Mouse (Mus musculus) G1E (cell line): ENCODE measurements around the gene Sympk. TPM values are rescaled to one million over a fixed set of nuclear protein-coding genes. Genes with fewer than 3 reads are reported as not detected.

Source experiments
- ATAC-seq: 2 replicates; pipeline ENCODE4 v1.8.0; 2016; ENCODE audit warnings: mild to moderate bottlenecking; ENCODE audit not compliant: insufficient number of reproducible peaks, poor library complexity, low FRiP score, severe bottlenecking; ENCODE audit errors: extremely low read depth
- DNase-seq: peaks from one replicate; pipeline ENCODE4 v3.0.0; 2012; ENCODE audit warnings: low spot score
- H3K27me3 ChIP-seq: 2 replicates; pipeline ENCODE4 v1.6.1; 2012; ENCODE audit warnings: mild to moderate bottlenecking, low read length, inconsistent platforms; ENCODE audit not compliant: insufficient read depth
- H3K36me3 ChIP-seq: replicated peaks from 2 replicates; pipeline ENCODE3; 2012; ENCODE audit warnings: mild to moderate bottlenecking, inconsistent platforms
- H3K4me1 ChIP-seq: 2 replicates; pipeline ENCODE4 v1.6.1; 2012; ENCODE audit warnings: low read depth, low read length, inconsistent platforms, mixed read lengths; ENCODE audit not compliant: insufficient read depth
- H3K4me3 ChIP-seq: 2 replicates; pipeline ENCODE4 v1.5.1; 2012; ENCODE audit warnings: low read depth, mild to moderate bottlenecking, inconsistent platforms, low read length, moderate library complexity, mixed read lengths
- H3K9me3 ChIP-seq: replicated peaks from 2 replicates; pipeline ENCODE4 v1.6.1; 2012; ENCODE audit warnings: inconsistent platforms
- CTCF ChIP-seq: IDR thresholded peaks from 2 replicates; pipeline ENCODE4 v1.5.1; 2012; ENCODE audit warnings: low read depth, low read length, inconsistent platforms, mixed read lengths
- GATA1 ChIP-seq: IDR thresholded peaks from 2 replicates; pipeline ENCODE4 v1.6.1; 2012; ENCODE audit warnings: borderline replicate concordance, low read length, inconsistent platforms, mixed read lengths
- GATA2 ChIP-seq: IDR thresholded peaks from 2 replicates; pipeline ENCODE4 v1.6.1; 2012; ENCODE audit warnings: low read depth, low read length, inconsistent platforms, borderline replicate concordance
- POLR2AphosphoS5 ChIP-seq: IDR thresholded peaks from 2 replicates; pipeline ENCODE4 v1.6.1; 2012; ENCODE audit warnings: low read depth, low read length, inconsistent platforms; ENCODE audit not compliant: insufficient replicate concordance
- TAL1 ChIP-seq: conservative IDR thresholded peaks from 2 replicates; pipeline ENCODE4 v1.6.1; 2012; ENCODE audit warnings: low read depth, low read length, inconsistent platforms, mixed read lengths
- polyA plus RNA-seq: library from polyadenylated mRNA; stranded (reverse); fragments of >175 nt; gene quantifications from 2 replicates; pipeline ENCODE4 v1.2.3, GENCODE M21; 2012
- total RNA-seq, 2 experiments: library from RNA; stranded (forward) in 1 of 2; stranded (reverse) in 1 of 2; fragments of 200-1000 nt in 1 of 2; fragments of >200 nt in 1 of 2; fragmentation: Nextera tagmentation in 1 of 2; gene quantifications; 2 replicates each; pipeline ENCODE4 v1.2.3; 2014 to 2017

The Sympk gene
- total and polyA plus RNA-seq, 3 experiments: 48.1 to 257 (median 149) TPM

DNA sequence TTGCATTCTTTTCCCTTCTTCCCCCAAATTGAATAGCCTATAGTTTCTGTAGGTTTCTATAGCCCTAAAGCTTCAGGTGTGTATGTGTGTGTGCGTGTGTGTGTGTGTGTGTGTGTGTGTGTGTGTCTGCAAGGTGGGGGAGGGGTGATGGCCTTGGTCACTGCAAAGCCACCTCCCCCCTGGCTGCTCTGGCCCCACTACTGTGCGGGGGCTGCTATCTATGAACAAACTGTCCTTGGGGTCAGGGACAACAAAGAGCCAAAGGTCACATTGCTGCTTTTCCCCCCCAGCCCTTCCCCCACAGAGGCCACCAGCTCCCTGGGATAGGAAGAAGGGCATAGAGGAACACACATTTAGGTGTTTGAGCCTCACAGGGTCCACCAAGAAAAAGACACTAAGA lies 11.3 kb upstream of the Sympk start:
- Histone ChIP-seq H3K4me3 (no peak overlapping the region), H3K36me3 (peaks cover 11% of the 10 kb centered on the region), H3K27me3 (peaks cover 16% of the 10 kb centered on the region), H3K9me3 (no peaks in the 10 kb centered on the region), H3K4me1 (peaks cover 28% of the 10 kb centered on the region)
- no peak for TF ChIP-seq POLR2AphosphoS5
- TF ChIP-seq GATA2: no peak
- TF ChIP-seq CTCF: no peak
- TF ChIP-seq GATA1: no peak
- TF ChIP-seq TAL1: no peak
- no peak for DNase-seq
- ATAC-seq: no peak

GRCm38 (mm10) chr7:19014452-19014851 lies 9.7 kb upstream of the Sympk start:
- no peak overlapping the region for H3K4me3 ChIP-seq
- H3K4me1 ChIP-seq: peaks cover 28% of the 10 kb centered on the region
- no peak for DNase-seq
- TF ChIP-seq CTCF: no peak
- TF ChIP-seq POLR2AphosphoS5: no peak
- TF ChIP-seq GATA1: no peak
- TF ChIP-seq TAL1: no peak
- no peak for TF ChIP-seq GATA2
- peaks cover 17% of the 10 kb centered on the region for H3K27me3 ChIP-seq
- no peak for ATAC-seq
- peaks cover 2% of the 10 kb centered on the region for H3K36me3 ChIP-seq
- no peaks in the 10 kb centered on the region for H3K9me3 ChIP-seq

DNA sequence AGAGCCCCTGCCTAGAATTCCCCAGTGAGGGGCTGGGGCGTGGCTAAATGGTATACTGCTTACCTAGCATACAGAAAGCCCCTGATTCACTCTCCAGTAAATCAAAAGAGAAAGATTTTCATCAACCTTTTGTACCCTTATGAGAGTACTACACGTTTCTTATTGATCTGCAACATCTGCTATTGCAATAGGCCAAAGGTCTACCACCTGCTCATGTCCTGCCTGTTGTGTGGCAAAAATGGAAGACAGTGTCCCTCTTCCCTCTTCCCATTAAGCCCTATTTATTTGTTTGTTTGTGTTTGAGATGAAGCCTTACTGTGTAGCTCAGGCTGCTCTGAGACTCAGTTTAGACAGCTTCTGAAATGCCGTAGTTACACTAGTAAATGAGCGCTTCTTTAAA lies 8.1 kb upstream of the Sympk start:
- TF ChIP-seq TAL1 (no peak), GATA2 (no peak), POLR2AphosphoS5 (no peak), GATA1 (no peak), CTCF (no peak)
- DNase-seq: no peak
- Histone ChIP-seq H3K4me1 (peaks cover 28% of the 10 kb centered on the region), H3K36me3 (no peaks in the 10 kb centered on the region), H3K9me3 (no peaks in the 10 kb centered on the region), H3K27me3 (peaks cover 32% of the 10 kb centered on the region), H3K4me3 (no peak overlapping the region)
- no peak for ATAC-seq

- Histone ChIP-seq H3K36me3 (no peaks in the 10 kb centered on the region), H3K4me1 (peaks cover 14% of the 10 kb centered on the region), H3K27me3 (peaks cover 49% of the 10 kb centered on the region), H3K4me3 (no peak overlapping the region), H3K9me3 (no peaks in the 10 kb centered on the region)
- TF ChIP-seq TAL1 (no peak), GATA1 (no peak), POLR2AphosphoS5 (no peak), CTCF (no peak), GATA2 (no peak)
- DNase-seq: no peak
- ATAC-seq: no peak
Observed at GRCm38 (mm10) chr7:19017909-19018308, 6.3 kb upstream of the Sympk start.

GRCm38 (mm10) chr7:19021048-19021447 lies 3.1 kb upstream of the Sympk start:
- H3K4me1 ChIP-seq: peaks cover 27% of the 10 kb centered on the region
- TF ChIP-seq CTCF (no peak), GATA2 (no peak), GATA1 (no peak), TAL1 (no peak), POLR2AphosphoS5 (no peak)
- no peaks in the 10 kb centered on the region for H3K9me3 ChIP-seq
- ATAC-seq (no peak), DNase-seq (no peak)
- H3K36me3 ChIP-seq: peaks cover 4% of the 10 kb centered on the region
- H3K4me3 ChIP-seq: no peak overlapping the region
- peaks cover 46% of the 10 kb centered on the region for H3K27me3 ChIP-seq

DNA sequence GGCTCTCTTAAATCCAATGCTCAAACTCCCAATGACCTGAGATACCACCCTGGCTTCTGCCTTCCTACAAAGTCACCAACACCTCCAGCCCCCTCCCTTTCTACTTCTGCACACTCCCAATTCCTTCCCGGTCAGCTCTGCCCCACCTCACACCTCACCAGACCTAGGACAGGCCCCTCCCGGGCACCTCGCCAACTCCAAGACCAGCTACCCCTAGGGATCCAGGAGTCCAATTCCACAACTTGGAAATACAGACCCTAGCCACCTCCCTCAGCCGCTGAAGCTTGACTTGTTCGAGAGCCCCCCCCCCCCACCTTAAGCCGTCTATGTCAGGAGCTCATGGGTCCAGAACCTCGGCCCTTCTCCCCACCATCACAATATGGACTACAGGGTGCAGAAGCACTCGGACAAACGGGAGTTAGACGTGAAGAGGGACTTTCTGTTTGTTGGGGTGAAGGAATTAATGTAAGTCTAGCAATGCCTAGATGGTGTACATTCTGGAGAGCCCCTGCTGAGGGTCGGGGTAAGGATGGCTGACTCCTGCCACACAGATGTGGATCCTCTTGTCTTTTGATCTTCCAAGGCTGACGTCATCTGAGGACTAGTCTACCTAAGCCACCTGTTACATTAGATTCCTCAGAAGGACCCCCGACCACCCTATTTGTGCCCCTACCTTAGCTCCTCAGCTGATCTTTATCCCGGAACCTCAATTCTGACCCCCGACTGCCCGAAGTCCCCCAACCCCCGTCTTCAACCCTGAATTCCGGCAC lies 1.8 kb upstream of the Sympk start:
- peaks cover 13% of the 10 kb centered on the region for H3K36me3 ChIP-seq
- H3K27me3 ChIP-seq: peaks cover 43% of the 10 kb centered on the region
- TF ChIP-seq GATA2: no peak
- no peak for TF ChIP-seq CTCF
- no peak for TF ChIP-seq GATA1
- TF ChIP-seq TAL1: no peak
- no peak for TF ChIP-seq POLR2AphosphoS5
- peaks cover 35% of the 10 kb centered on the region for H3K4me1 ChIP-seq
- DNase-seq (no peak), ATAC-seq (no peak)
- no peaks in the 10 kb centered on the region for H3K9me3 ChIP-seq
- no peak overlapping the region for H3K4me3 ChIP-seq
